Mouse (Mus musculus) forebrain, embryonic 10.5 days (tissue): ENCODE measurements around the gene Cav2. TPM values are rescaled to one million over a fixed set of nuclear protein-coding genes. Genes with fewer than 3 reads are reported as not detected.
A peak's percentile ranks its signal among the peaks of the same experiment; 100 is the strongest.

Experiments used
- DNase-seq: peaks from one replicate; pipeline ENCODE4 v3.0.0-alpha.2; 2017; ENCODE audit warnings: low spot score; ENCODE audit errors: extremely low spot score
- H3K27ac ChIP-seq: fragments of 300-500 bp; sonication (generic); 2 replicates; pipeline ENCODE4 v1.5.1; 2016; ENCODE audit warnings: mild to moderate bottlenecking
- H3K27me3 ChIP-seq: fragments of 300-500 bp; sonication (generic); 2 replicates; pipeline ENCODE4 v1.6.1; 2016; ENCODE audit warnings: mild to moderate bottlenecking; ENCODE audit not compliant: poor library complexity, severe bottlenecking
- H3K36me3 ChIP-seq: fragments of 300-500 bp; sonication (generic); replicated peaks from 2 replicates; pipeline ENCODE4 v1.6.1; 2016; ENCODE audit warnings: mild to moderate bottlenecking, moderate library complexity
- H3K4me1 ChIP-seq: fragments of 300-500 bp; sonication (generic); 2 replicates; pipeline ENCODE4 v1.6.1; 2016
- H3K4me3 ChIP-seq: fragments of 300-500 bp; sonication (generic); 2 replicates; pipeline ENCODE4 v1.5.1; 2016; ENCODE audit warnings: mild to moderate bottlenecking, moderate library complexity
- H3K9me3 ChIP-seq: fragments of 300-500 bp; sonication (generic); 2 replicates; pipeline ENCODE4 v1.6.1; 2016; ENCODE audit warnings: mild to moderate bottlenecking, moderate library complexity
- WGBS: fragments of 180-500 bp; shearing (Covaris S2); methylation state at CpG from one replicate; pipeline ENCODE4 v1.1.7; 2016; 5-methylcytosine and 5-hydroxymethylcytosine counted together
- polyA plus RNA-seq: library from polyadenylated mRNA; unstranded; fragments of >200 nt; fragmentation: Nextera tagmentation; extraction: Ambion mirVana; gene quantifications from 2 replicates; pipeline ENCODE4 v1.2.1, GENCODE M21; 2016

Gene Cav2
- polyA plus RNA-seq, 1 experiment from 2014 or later: 4.8 TPM

DNA sequence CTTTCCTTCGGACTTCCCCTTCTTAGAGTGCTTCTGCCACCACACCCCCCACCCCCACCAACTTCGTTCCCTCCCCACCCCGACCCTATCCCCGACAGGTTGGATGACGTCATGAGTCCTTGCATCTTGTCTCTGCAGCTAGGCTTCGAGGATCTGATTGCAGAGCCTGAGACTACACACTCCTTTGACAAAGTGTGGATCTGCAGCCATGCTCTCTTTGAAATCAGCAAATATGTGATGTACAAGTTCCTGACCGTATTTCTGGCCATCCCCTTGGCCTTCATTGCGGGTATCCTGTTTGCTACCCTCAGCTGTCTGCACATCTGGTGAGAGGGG, 740 bp downstream of the Cav2 start:
- H3K36me3 ChIP-seq: no peaks in the 10 kb centered on the region
- H3K9me3 ChIP-seq: no peaks in the 10 kb centered on the region
- H3K27ac ChIP-seq: peak overlapping the region; percentile 86; the same call in 1 of the 2 replicates
- peaks cover 33% of the 10 kb centered on the region for H3K27me3 ChIP-seq
- H3K4me3 ChIP-seq: peak overlapping the region; percentile 67
- peaks cover 21% of the 10 kb centered on the region for H3K4me1 ChIP-seq
- 29% methylated on average over 8 of the region's 8 CpGs for WGBS
- DNase-seq: no peak

- WGBS: 55% methylated on average over 5 of the region's 5 CpGs
- DNase-seq: no peak
- no peaks in the 10 kb centered on the region for H3K9me3 ChIP-seq
- no peak overlapping the region for H3K27ac ChIP-seq
- peak overlapping the region; percentile 67; the same call in 1 of the 2 replicates for H3K4me3 ChIP-seq
- peaks cover 22% of the 10 kb centered on the region for H3K4me1 ChIP-seq
- H3K36me3 ChIP-seq: no peaks in the 10 kb centered on the region
- peaks cover 33% of the 10 kb centered on the region for H3K27me3 ChIP-seq
Measured at GRCm38 (mm10) chr6:17282159-17282558, 1.2 kb downstream of the Cav2 start.

GRCm38 (mm10) chr6:17283834-17284233, 2.8 kb downstream of the Cav2 start:
- Histone ChIP-seq H3K27ac (no peak overlapping the region), H3K36me3 (no peaks in the 10 kb centered on the region), H3K4me1 (peaks cover 22% of the 10 kb centered on the region), H3K9me3 (no peaks in the 10 kb centered on the region), H3K4me3 (no peak overlapping the region), H3K27me3 (peaks cover 33% of the 10 kb centered on the region)
- no peak for DNase-seq
- WGBS: 89% methylated on average over 3 of the region's 3 CpGs

GRCm38 (mm10) chr6:17286381-17286780, 5.4 kb downstream of the Cav2 start:
- WGBS: 84% methylated on average over 4 of the region's 4 CpGs
- peaks cover 14% of the 10 kb centered on the region for H3K4me1 ChIP-seq
- H3K4me3 ChIP-seq: no peak overlapping the region
- H3K27me3 ChIP-seq: peaks cover 15% of the 10 kb centered on the region
- H3K9me3 ChIP-seq: no peaks in the 10 kb centered on the region
- H3K27ac ChIP-seq: no peak overlapping the region
- H3K36me3 ChIP-seq: no peaks in the 10 kb centered on the region
- DNase-seq: no peak

DNA sequence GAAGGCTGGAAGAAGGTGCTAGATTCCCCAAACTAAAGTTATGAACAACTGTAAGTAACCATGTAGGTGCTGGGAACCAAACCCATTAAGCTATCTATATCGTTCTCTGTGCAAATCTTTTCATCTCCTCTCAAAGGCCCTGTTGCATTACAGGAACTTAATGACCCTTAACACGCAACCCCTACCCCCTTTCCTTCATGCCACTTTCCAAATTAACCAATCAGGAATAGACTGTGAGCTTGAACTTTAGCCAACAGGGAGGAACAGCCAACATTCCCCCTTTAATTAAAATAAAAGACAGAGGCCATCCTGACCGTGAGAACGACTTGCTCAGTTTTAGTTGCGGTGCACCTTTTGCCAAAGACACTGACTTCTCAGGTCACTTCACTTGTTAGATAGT, 14.1 kb downstream of the Cav2 start:
- H3K9me3 ChIP-seq: no peaks in the 10 kb centered on the region
- H3K27ac ChIP-seq: no peak overlapping the region
- H3K4me1 ChIP-seq: peaks cover 23% of the 10 kb centered on the region
- H3K27me3 ChIP-seq: no peaks in the 10 kb centered on the region
- 69% methylated on average over 5 of the region's 5 CpGs for WGBS
- no peaks in the 10 kb centered on the region for H3K36me3 ChIP-seq
- no peak overlapping the region for H3K4me3 ChIP-seq
- DNase-seq: no peak

- H3K36me3 ChIP-seq: no peaks in the 10 kb centered on the region
- under 1% methylated on average over 26 of the region's 26 CpGs for WGBS
- peak within 1 kb of the TSS; percentile 51 for H3K27ac ChIP-seq
- H3K9me3 ChIP-seq: no peaks in the 10 kb centered on the region
- peak within 1 kb of the TSS; percentile 58 for H3K4me3 ChIP-seq
- H3K27me3 ChIP-seq: peaks cover 57% of the 10 kb centered on the region
- H3K4me1 ChIP-seq: peaks cover 24% of the 10 kb centered on the region
- peak; percentile 64 for DNase-seq
Measured at GRCm38 (mm10) chr6:17305954-17306601, 25.1 kb downstream of the Cav2 start, which contains the start of gene Cav1. TSS of gene Cav1 (plus strand) at chr6:17306335.

GRCm38 (mm10) chr6:17306602-17307325, 25.8 kb downstream of the Cav2 start:
- H3K4me1 ChIP-seq: peaks cover 24% of the 10 kb centered on the region
- H3K4me3 ChIP-seq: peak overlapping the region; percentile 58
- peaks cover 57% of the 10 kb centered on the region for H3K27me3 ChIP-seq
- H3K9me3 ChIP-seq: no peaks in the 10 kb centered on the region
- H3K36me3 ChIP-seq: no peaks in the 10 kb centered on the region
- under 1% methylated on average over 18 of the region's 19 CpGs for whole genome bisulfite sequencing
- DNase-seq: no peak
- peak overlapping the region; percentile 51 for H3K27ac ChIP-seq

GRCm38 (mm10) chr6:17307461-17308115, 26.6 kb downstream of the Cav2 start:
- Histone ChIP-seq H3K9me3 (no peaks in the 10 kb centered on the region), H3K4me1 (peaks cover 24% of the 10 kb centered on the region), H3K4me3 (peak overlapping the region; percentile 58), H3K27ac (no peak overlapping the region), H3K27me3 (peaks cover 57% of the 10 kb centered on the region), H3K36me3 (no peaks in the 10 kb centered on the region)
- peak; percentile 59 for DNase-seq
- 1% methylated on average over 31 of the region's 31 CpGs for WGBS

- H3K4me3 ChIP-seq: no peak overlapping the region
- WGBS: 34% methylated on average over 2 of the region's 2 CpGs
- peaks cover 57% of the 10 kb centered on the region for H3K27me3 ChIP-seq
- H3K4me1 ChIP-seq: peaks cover 24% of the 10 kb centered on the region
- no peaks in the 10 kb centered on the region for H3K36me3 ChIP-seq
- no peak for DNase-seq
- H3K27ac ChIP-seq: no peak overlapping the region
- no peaks in the 10 kb centered on the region for H3K9me3 ChIP-seq
Measured at GRCm38 (mm10) chr6:17308661-17309060, 27.7 kb downstream of the Cav2 start.

GRCm38 (mm10) chr6:17309260-17309659, 28.3 kb downstream of the Cav2 start:
- Histone ChIP-seq H3K36me3 (no peaks in the 10 kb centered on the region), H3K27me3 (peaks cover 54% of the 10 kb centered on the region), H3K4me3 (no peak overlapping the region), H3K4me1 (peaks cover 24% of the 10 kb centered on the region), H3K27ac (no peak overlapping the region), H3K9me3 (no peaks in the 10 kb centered on the region)
- DNase-seq: no peak
- WGBS: 81% methylated on average over 2 of the region's 2 CpGs

DNA sequence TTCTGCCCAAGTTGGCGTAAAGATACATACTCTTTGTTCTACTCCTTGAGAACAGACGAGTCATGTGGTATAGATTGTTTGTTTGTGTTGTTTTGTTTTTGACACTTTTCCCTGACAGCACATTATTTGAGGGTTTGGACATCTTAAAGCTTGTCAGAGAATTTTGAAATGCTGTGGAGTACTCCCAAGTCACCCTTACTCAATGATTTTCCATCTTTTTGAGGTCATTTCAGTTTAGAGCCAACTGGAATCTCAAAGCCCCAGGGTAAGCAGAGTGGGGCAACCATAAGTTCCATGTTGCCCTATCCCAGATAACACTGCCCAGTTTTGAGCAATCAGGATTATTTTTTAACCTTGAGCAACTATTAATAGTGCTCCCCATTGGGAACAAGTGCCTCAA, 33.3 kb downstream of the Cav2 start:
- Histone ChIP-seq H3K4me3 (no peak overlapping the region), H3K27ac (no peak overlapping the region), H3K27me3 (peaks cover 13% of the 10 kb centered on the region), H3K9me3 (no peaks in the 10 kb centered on the region), H3K36me3 (no peaks in the 10 kb centered on the region), H3K4me1 (peaks cover 9% of the 10 kb centered on the region)
- DNase-seq: no peak
- WGBS: 84% methylated on average over 2 of the region's 2 CpGs

GRCm38 (mm10) chr6:17314659-17315616, 34.0 kb downstream of the Cav2 start:
- Histone ChIP-seq H3K27ac (no peak overlapping the region), H3K27me3 (peaks cover 6% of the 10 kb centered on the region), H3K36me3 (no peaks in the 10 kb centered on the region), H3K4me3 (no peak overlapping the region), H3K9me3 (no peaks in the 10 kb centered on the region), H3K4me1 (peaks cover 9% of the 10 kb centered on the region)
- 84% methylated on average over 5 of the region's 5 CpGs for WGBS
- no peak for DNase-seq
